ENCODE assay signal across 20 mouse cellular contexts in the genomic region with DNA sequence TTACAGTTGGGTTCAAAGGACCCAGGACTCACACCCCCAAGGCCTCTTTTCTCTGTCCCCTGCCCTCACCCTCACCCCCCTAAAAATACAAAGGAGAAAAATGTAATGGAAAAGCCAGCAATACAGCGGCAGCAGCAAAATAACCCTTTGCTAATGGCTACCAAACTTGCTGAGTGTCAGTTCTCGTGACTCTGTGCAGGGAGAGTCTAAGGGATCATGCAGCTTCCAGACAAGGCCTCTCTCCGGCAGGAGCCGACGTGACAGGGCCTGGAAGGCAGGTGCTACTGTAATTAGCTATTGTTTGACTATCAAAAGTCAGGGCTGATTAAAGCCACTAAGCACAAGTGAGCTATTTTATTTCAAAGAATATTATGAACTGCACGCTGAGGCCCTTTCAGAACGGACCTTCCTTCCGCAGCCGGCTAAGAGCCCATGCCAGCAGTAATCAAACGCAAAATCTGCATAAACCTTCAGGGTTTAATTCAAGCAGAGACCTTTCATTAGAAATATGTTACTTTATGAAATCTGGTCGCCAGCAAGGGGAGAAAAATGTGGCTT.
DNase-seq lines count a peak whose midpoint lies in the region; ATAC-seq lines count a peak whose summit lies in the region.
"Had no signal": no experiment of that assay in that cellular context is flagged by ENCODE, and none has a peak within 500 bp of the region (broad histone marks: within the 10 kb centered on the region; RNA-seq: fewer than 3 reads in every experiment).

No protein-coding gene starts in this region.

- peaks cover 38% of the 10 kb centered on the region for H3K4me1 ChIP-seq in heart, embryonic 13.5 days
- H3K4me1 ChIP-seq in midbrain, embryonic 11.5 days (ENCODE audit: control insufficient read depth, insufficient read depth, low read length): no peaks in the 10 kb centered on the region
- H3K4me1 ChIP-seq in midbrain, embryonic 10.5 days: peaks cover 12% of the 10 kb centered on the region; the same call in 1 of the 2 replicates
- H3K4me1 ChIP-seq in forebrain, embryonic 15.5 days: peaks cover 27% of the 10 kb centered on the region
- H3K4me1 ChIP-seq: intestine, embryonic 15.5 days had no signal

- no peak for DNase-seq in heart, adult 9 months (ENCODE audit: low spot score in 2 of 2)
- DNase-seq in midbrain, embryonic 11.5 days (ENCODE audit: low spot score, missing footprints): peak; percentile 68
- DNase-seq in midbrain, embryonic 10.5 days (ENCODE audit: low spot score): no peak
- DNase-seq in c-Kit-positive CD71-positive TER-119-positive erythroid progenitor cells, embryonic 14.5 days (ENCODE audit: low spot score): no peak
- DNase-seq: adrenal gland, adult 2 months; adrenal gland, postnatal 36 days; cerebellum, adult 11-12 months; cerebellum, adult 9-10 months; cerebellum, postnatal 25 days; gastrocnemius, postnatal 10 days; heart, adult 18-20 months; heart, postnatal 10 days; heart, postnatal 4 days; kidney, adult 8-10 months had no signal

- H3K4me2 ChIP-seq in heart, embryonic 13.5 days: no peak overlapping the region
- no peak overlapping the region for H3K4me2 ChIP-seq in midbrain, embryonic 11.5 days
- H3K4me2 ChIP-seq in forebrain, embryonic 15.5 days (replicated peaks): no peak overlapping the region
- H3K4me2 ChIP-seq: embryonic facial prominence, embryonic 13.5 days; heart, embryonic 11.5 days; hindbrain, embryonic 12.5 days; intestine, embryonic 15.5 days had no signal

- H3K27me3 ChIP-seq in heart, embryonic 13.5 days (replicated peaks): peaks cover 33% of the 10 kb centered on the region
- peaks cover 65% of the 10 kb centered on the region for H3K27me3 ChIP-seq in midbrain, embryonic 11.5 days (ENCODE audit: control insufficient read depth, insufficient read depth, low read length)
- peaks cover 100% of the 10 kb centered on the region for H3K27me3 ChIP-seq in midbrain, embryonic 10.5 days (ENCODE audit: low read depth, poor library complexity, severe bottlenecking)
- H3K27me3 ChIP-seq in forebrain, embryonic 15.5 days: no peaks in the 10 kb centered on the region; the same call in 1 of the 2 replicates
- H3K27me3 ChIP-seq: intestine, embryonic 15.5 days had no signal

- H3K9ac ChIP-seq in heart, embryonic 13.5 days: no peak overlapping the region; the same call in 1 of the 2 replicates
- H3K9ac ChIP-seq in midbrain, embryonic 11.5 days (ENCODE audit: low read length): no peak overlapping the region
- no peak overlapping the region for H3K9ac ChIP-seq in forebrain, embryonic 15.5 days (replicated peaks)
- H3K9ac ChIP-seq: embryonic facial prominence, embryonic 13.5 days; hindbrain, embryonic 12.5 days; intestine, embryonic 15.5 days had no signal

- H3K36me3 ChIP-seq in heart, embryonic 13.5 days: no peaks in the 10 kb centered on the region
- no peaks in the 10 kb centered on the region for H3K36me3 ChIP-seq in midbrain, embryonic 11.5 days (ENCODE audit: control insufficient read depth, insufficient read depth, low read length)
- H3K36me3 ChIP-seq in midbrain, embryonic 10.5 days: no peaks in the 10 kb centered on the region
- no peaks in the 10 kb centered on the region for H3K36me3 ChIP-seq in forebrain, embryonic 15.5 days
- H3K36me3 ChIP-seq: embryonic facial prominence, embryonic 13.5 days; hindbrain, embryonic 12.5 days; intestine, embryonic 15.5 days had no signal

- ATAC-seq in heart, embryonic 13.5 days (ENCODE audit: extremely low read depth, insufficient number of reproducible peaks, low FRiP score, low TSS enrichment): no peak
- ATAC-seq in midbrain, embryonic 11.5 days (ENCODE audit: low FRiP score): no peak
- no peak for ATAC-seq in forebrain, embryonic 15.5 days (replicated peaks)
- ATAC-seq: intestine, embryonic 15.5 days had no signal

- H3K9me3 ChIP-seq in heart, embryonic 13.5 days: no peaks in the 10 kb centered on the region
- no peaks in the 10 kb centered on the region for H3K9me3 ChIP-seq in midbrain, embryonic 11.5 days (ENCODE audit: control insufficient read depth, low read length)
- H3K9me3 ChIP-seq in midbrain, embryonic 10.5 days (replicated peaks): no peaks in the 10 kb centered on the region
- no peaks in the 10 kb centered on the region for H3K9me3 ChIP-seq in forebrain, embryonic 15.5 days
- H3K9me3 ChIP-seq: embryonic facial prominence, embryonic 13.5 days; hindbrain, embryonic 12.5 days; intestine, embryonic 15.5 days had no signal

- peak overlapping the region; percentile 53 for H3K27ac ChIP-seq in heart, embryonic 13.5 days (replicated peaks)
- H3K27ac ChIP-seq in midbrain, embryonic 11.5 days (ENCODE audit: low read depth, low read length): no peak overlapping the region
- no peak overlapping the region for H3K27ac ChIP-seq in midbrain, embryonic 10.5 days (replicated peaks)
- H3K27ac ChIP-seq in forebrain, embryonic 15.5 days (replicated peaks): 0 out of 2 replicates have a peak overlapping the region, but pooled peaks have one; percentile 0
- H3K27ac ChIP-seq: embryonic facial prominence, embryonic 13.5 days; hindbrain, embryonic 12.5 days; intestine, embryonic 15.5 days had no signal

- no peak overlapping the region for H3K4me3 ChIP-seq in heart, embryonic 13.5 days
- no peak overlapping the region for H3K4me3 ChIP-seq in midbrain, embryonic 11.5 days (ENCODE audit: low read depth, low read length)
- no peak overlapping the region for H3K4me3 ChIP-seq in midbrain, embryonic 10.5 days
- no peak overlapping the region for H3K4me3 ChIP-seq in forebrain, embryonic 15.5 days
- H3K4me3 ChIP-seq: embryonic facial prominence, embryonic 13.5 days; hindbrain, embryonic 12.5 days; intestine, embryonic 15.5 days had no signal

- WGBS in heart, embryonic 13.5 days: 58% methylated on average over 11 of the region's 11 CpGs
- WGBS in midbrain, embryonic 11.5 days: 54% methylated on average over 11 of the region's 11 CpGs
- 63% methylated on average over 11 of the region's 11 CpGs for WGBS in midbrain, embryonic 10.5 days
- WGBS in forebrain, embryonic 15.5 days: 12% methylated on average over 11 of the region's 11 CpGs

Comparison
In these comparisons a context has a peak if more than half of its experiments do, and no peak if none do; other contexts are left out.
1. H3K27ac ChIP-seq: peak in heart, embryonic 13.5 days (single experiment) and forebrain, embryonic 15.5 days (single experiment); none in midbrain, embryonic 11.5 days (single experiment) and midbrain, embryonic 10.5 days (single experiment).